Mouse (Mus musculus) cerebellum, adult 18-20 months (tissue): ENCODE measurements around the gene Fxr2.
A peak's percentile ranks its signal among the peaks of the same experiment; 100 is the strongest.
"Not testable (repeated sequence)": the region's sequence is repeated elsewhere in the genome, so short reads cannot be mapped to it uniquely, and the experiment has no call there.

Experiments
- DNase-seq, 2 experiments: peaks; one replicate each; pipeline ENCODE4 v3.0.0; 2021

Gene Fxr2

DNA sequence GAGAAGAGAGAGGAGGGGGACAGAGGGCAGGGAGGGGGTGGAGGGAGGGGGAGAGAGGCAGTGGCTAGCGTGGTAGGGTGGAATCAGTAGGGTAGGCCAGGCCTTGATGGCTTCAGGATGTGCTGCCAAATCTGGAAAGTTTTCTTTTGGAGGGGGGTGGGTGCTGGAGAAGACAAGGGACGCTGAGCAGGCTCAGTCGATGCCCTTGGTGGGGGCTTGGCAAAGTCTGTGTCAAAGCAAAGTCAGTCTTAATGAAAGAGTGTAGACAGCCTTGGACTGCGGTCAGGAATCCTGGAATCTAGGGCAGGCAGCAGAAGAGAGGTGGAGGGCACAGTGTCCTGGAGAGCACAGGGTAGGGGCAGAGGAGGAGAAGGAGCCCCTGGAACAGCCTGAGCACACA is 21.9 kb upstream of the Fxr2 start:
- DNase-seq: peak in 1 of 2 experiments; percentile 40

DNA sequence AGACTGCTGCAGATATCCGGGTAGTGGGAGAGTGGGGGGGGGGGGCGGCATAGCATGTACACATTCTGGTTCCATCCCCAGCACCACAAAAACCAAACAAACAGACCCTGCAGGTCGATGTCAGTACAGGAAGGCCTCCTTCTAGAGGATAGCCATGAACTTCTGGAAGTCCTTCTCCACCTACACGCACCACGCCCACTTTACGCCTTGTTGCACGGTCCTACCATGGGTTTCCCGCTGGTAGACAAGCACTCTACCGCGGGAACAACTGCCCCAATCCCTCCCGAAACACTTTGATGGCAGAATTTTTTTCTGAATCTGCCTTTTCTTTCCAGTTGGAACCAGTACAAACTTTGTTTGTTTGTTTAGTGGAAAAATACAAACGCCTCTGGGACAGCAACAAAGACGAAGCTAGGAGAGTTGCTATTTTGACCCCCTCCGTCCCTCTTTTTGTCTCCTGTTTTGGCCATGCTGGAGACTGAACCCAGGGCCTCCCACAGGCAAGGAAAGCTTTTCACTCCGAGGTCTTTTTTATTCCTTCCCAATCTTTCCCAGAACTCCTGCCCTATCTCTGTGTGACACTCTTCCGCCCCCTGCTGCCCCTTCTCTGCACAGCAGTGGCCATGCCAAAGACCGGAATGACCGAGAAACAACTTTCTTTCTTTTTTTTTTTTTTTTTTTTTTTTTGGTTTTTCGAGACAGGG is 19.1 kb upstream of the Fxr2 start:
- DNase-seq: peak; percentile 87

DNA sequence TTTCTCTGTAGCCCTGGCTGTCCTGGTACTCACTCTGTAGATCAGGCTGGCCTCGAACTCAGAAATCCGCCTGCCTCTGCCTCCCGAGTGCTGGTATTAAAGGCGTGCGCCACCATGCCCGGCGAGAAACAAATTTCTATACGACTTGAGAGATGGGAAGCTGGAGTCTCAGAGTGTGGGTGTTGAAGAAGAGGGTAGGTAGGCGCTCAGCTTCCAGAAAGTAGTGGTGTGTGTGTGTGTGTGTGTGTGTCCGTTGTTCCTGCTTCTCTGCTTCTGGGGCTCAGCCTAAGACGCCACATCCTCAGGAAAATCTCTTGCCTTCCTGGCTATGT is 18.6 kb upstream of the Fxr2 start:
- DNase-seq: not testable (repeated sequence)

DNA sequence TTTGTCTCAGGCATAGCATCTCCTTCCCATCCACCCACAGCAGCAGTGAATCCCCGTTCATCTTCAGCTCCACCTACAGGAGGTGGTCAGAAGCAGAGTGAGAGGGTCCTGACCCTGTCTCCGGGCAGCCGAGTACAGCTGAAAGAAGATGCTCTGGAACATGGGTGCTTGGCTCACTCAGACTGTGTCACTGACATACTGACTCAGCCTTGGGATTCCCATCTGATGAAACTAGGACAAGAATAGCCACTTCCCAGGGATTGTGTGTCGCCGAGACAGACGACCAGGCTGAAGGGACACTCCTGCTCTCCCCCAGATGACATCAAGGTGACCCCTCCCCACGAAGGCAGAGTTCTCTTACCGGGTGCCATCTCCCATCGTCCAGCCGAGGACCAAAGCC is 16.0 kb upstream of the Fxr2 start:
- no peak for DNase-seq

DNA sequence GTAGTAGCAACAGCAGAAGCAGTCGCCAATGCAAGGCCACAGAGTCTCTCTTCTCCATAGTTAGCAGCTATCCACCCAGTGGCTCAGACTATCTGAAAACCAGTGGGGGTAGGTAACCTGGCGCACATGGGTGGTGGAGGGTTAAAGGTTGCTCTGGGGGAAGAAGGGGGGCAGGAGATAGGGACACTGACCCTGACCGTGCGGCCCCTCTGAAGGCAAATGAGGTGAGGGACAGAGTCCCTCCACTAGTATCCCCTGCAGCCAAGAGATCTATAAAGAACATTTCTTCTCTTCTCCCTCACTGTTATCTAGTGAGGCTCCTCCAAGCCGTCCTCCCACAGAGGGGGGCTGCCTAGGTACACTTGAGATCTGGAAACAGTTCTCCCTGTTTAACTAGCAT is 15.0 kb upstream of the Fxr2 start, which contains the start of gene Shbg:
Shbg (minus strand) TSS at position 101 of the 400 bp plus-strand sequence.
- DNase-seq: no peak

DNA sequence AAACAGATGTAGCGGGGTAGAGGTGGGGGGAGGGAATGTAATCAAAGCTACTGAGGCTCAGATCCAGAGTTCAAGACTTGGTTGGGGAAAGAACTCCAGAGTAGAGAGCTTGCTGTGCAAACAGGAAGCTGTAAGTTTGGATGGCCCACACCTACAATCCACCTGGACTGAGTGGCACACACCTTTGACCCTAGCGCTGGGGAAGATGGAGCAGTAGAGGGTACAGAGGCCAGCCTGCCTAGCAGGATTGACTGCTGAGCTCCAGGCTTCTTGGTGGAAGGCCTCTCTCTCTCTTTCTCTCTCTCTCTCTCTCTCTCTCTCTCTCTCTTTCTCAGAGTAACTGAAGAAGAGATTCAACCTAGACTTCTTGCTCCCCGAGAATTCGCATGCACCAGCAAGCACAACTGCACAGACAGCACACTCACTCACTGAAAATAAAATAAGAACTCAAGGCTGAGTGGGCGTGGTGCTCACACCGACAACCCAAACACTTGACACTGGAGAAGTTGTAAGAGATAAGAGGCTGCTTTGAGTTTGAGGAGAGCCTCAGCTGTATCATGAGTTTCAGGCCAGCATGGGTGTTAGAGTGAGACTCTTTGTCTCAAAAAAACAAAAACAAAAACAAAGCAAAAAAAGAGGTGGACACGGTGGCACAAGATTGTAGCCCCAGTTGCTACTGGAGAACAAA is 12.3 kb upstream of the Fxr2 start:
- no peak for DNase-seq

DNA sequence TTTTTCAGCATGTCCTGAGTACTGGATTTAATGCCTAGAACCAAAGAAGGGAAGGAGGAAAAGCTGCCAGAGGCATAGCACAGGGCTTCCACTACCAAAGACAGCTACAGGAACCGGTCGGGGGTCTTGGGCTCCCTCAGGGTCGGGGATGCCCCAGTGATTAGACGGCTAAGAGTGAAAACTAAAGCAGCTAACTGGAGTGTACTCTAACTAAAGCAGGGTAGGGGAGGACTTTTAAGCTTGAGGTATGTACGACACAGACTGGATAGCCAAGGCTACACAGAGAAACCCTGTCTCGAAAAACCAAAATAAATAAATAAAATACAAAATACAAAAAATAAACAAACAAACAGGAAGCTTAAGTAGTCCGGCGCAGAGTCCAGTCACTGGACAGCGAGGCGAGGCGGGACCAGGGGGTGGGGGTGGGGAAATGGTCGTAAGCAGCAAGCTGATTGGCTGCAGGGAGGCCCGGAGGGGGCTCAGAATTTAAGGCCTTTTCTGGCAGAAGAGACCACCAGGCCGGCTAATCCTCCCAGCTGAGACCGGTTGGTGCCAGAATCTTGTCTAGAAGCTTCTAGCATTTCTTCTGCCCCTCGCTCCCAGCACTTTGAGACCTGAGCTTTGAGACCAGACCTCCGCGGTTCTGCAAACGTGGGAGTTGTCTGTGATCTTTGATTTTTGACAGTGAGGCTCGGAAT is 11.1 kb upstream of the Fxr2 start, which contains the start of gene Sat2:
Sat2 (plus strand) TSS at position 454 of the 698 bp plus-strand sequence.
- peak; percentile 53 to 68 for DNase-seq

DNA sequence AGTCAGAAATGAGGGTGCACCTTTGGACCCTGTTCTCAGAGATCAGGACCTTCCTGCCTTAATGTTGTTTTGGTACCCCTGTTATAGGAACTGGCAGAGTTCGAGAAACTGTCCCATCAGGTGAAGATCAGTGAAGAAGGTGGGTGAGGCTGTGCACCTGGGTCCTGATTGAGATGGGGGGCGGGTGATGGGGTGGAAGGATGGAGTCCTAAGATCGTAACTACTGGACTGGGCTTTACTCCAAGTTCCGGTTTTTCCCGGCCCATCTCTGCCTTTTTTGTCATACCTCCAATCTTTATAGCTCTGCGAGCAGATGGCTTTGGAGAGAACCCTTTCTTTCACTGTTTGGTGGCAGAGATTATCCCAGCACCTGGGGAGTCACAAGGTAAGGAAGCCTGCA is 10.4 kb upstream of the Fxr2 start:
- DNase-seq: peak; percentile 51 to 57

DNA sequence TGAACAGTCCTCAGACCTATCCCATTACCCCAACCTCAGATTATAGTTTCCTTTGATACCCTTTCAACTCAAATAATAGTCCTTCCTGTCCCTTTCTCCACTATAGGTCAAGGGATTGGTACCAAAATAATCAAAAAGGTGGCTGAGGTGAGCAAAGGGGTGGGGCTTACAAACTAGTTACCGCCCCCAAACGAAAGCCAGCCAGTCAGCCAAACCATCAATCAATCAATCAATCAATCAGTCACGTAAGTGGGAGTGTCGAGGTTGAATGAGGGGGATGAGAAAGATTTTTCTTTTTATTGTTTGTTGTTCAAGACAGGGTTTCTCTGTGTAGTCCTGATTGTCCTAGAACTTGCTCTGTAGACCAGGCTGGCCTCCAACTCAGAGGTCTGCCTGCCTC is 9.8 kb upstream of the Fxr2 start:
- no peak for DNase-seq

DNA sequence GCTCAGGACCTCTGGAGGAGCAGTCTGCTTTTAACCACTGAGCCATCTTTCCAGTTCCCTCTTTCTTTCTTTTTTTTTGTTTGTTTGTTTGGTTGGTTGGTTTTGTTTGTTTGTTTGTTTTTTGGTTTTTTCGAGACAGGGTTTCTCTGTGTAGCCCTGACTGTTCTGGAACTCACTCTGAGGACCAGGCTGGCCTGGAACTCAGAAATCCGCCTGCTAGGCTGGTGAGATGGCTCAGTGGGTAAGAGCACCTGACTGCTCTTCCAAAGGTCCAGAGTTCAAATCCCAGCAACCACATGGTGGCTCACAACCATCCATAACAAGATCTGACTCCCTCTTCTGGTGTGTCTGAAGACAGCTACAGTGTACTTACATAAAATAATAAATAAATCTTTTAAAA is 8.5 kb upstream of the Fxr2 start:
- DNase-seq: not testable (repeated sequence)

DNA sequence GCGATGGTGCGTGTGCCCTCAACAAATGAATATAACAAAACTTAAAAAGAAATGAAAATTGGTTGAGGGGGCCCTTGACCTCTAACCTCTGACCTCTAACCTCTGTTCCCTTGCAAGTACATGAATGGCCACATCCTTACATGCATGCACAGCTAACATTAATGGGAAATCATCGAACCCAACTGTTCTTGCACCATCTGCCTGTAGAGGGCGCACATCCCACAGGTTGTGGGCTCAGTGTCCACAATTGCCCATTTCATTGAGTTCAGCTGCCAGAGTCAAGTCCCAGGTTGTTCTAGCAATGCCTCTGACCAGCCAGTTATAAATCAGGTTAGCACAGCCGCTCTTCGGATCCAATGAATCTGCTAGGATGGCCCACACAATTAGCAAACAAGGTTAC is 4.5 kb upstream of the Fxr2 start:
- DNase-seq: peak; percentile 84 to 90

DNA sequence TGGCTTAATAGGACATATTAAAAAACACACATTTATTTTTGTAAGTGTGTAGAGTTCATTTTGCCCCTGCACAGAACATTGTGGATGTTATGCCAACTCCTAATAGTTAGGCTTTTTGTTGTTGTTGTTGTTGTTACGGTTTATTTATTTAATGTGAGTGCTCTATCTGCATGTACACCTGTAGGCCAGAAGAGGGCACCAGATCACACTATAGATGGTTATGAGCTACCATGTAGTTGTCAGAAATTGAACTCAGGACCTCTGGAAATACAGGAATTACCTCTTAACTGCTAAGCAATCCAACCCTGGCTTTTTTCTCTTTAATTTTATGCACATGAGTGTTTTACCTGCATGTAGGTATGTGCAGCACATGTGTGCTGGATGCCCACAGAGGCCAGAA is 3.0 kb upstream of the Fxr2 start:
- DNase-seq: no peak

DNA sequence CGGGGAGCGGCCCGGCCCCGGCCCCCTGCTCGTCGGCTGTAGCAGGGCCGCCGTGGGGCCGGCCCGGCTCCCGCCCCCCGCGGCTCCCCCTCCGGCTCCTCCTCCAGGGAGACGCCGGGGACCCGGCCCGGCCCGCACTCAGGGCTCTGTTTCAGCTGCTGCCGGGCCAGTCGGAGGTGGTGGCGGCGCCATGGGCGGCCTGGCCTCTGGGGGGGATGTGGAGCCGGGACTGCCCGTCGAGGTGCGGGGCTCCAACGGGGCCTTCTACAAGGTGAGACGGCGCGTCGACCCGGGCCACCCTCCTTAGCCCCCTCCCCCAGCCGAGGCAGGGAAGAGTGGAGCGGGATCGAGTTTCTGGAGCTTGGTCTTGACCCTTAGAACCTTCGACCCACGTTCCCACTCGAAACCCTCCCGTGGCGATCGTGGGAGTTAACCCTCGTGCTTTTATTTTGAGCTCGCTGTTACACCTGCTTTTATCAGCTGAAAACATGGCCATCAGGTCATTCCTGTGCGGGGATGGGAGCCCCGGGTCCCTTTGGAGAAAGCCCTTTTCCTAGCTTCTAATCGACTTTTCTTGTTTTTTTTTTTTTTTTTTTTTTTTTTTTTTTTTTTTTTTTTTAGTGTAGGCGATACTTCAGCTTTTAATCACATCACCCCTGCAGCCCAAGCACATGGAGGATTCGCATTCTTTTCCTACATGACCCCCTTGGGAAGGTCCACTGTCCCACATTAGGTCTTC is 507 bp downstream of the Fxr2 start:
- peak in 1 of 2 experiments; percentile 56 for DNase-seq

DNA sequence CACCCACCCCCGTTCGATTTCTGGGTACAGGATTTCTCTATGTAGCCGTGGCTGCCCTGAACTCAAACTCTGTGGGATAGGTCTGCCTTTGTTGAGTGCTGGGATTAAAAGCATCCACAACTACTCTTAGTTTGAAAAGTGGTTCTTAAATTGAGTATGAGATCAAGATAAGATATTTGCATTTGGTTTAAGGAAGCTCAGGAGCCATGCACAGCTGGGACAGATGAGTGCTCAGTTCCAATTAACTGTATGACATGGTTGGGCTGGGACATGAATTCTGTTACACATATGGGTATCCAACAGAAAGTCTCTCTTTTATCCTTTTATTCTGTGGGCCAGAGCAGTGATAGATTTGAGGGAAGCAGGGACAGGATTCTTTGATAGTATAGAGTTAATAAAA is 2.7 kb downstream of the Fxr2 start:
- DNase-seq: no peak

DNA sequence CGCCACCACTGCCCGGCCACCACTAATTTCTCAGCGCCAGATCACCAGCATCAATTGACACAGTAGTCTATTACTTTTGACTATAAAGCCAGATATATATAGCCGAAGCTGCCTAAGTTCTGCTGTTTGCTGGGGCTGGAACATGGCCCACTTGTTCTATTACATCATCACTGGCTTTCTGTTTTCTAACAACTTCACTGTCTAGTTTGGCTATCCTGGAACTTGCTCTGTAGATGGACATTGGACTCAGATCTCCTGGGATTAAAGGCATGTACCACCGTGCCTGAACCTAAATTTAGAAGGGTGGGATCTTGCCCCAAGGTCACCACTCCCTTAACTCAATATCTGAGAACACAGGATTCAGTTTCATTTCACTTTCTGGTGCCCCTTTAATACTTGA is 13.1 kb downstream of the Fxr2 start:
- DNase-seq: no peak

DNA sequence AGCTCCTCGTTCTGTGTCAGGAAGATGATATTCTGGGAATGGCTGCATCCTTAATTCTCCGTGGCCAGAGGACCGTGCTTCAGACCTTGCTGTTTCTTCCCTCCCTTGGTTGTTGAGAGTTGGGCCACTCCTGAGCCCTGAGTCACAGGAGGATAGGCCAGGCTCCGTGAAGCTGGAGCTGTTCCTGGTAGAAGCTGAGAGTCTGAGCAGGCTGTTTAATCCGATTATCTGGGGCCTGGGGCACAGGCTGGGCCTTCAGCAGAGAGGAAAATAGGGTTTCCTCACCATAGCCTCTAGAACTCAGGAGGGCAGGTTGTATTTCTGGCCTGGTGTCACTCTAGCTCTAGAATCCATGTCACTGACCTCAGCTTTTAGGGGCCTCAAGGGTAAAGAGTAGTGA is 20.6 kb downstream of the Fxr2 start:
- DNase-seq: no peak

DNA sequence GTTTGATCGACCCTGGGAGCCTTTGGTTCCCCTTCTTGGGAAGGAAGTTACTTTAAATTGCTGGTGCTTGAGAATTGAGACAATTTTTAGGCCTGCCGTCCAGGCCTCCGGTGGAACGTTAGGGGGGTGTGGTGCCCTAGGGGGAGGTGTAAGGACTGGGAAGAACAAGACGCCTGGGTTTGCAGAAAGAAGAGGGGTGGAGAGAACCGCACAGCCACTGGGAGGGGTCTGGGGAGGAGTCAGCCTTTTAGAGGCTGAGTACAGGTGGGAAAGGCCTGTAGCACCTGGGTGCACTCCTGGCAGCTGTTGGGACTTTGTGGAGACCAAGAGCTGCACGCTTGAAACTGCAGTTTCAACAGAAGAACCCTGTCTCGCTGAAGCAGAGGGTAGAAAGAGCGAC is 22.0 kb downstream of the Fxr2 start:
- no peak for DNase-seq

DNA sequence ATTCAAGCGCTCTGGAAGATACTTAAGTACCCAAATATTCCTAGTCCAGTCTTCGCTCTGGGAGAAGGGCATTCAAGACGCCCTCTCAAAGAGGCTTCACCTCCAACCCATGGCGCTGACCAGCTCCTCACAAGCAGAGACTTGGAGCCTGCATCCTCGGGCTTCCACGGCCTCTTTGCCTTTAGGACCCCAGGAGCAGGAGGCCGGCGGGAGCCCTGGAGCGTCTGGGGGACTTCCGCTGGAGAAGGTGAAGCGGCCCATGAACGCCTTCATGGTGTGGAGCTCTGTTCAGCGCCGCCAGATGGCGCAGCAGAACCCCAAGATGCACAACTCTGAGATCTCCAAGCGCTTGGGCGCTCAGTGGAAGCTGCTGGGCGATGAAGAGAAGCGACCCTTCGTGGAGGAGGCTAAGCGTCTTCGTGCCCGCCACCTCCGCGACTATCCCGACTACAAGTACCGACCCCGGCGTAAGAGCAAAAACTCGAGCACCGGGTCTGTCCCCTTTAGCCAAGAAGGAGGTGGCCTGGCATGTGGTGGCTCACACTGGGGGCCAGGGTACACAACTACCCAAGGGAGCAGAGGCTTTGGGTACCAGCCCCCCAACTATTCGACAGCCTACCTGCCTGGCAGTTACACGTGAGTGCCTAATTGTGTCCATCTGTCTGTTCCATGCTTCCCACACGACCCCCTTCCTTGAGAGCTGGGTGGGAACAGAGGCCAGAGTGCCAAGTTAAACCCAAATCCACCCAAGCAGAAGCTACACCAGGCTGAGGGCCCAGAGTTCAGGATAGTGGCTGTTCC is 22.7 kb downstream of the Fxr2 start, which contains the start of gene Sox15:
Sox15 (plus strand) TSS at position 51 of the 801 bp plus-strand sequence.
- peak; percentile 74 to 83 for DNase-seq

DNA sequence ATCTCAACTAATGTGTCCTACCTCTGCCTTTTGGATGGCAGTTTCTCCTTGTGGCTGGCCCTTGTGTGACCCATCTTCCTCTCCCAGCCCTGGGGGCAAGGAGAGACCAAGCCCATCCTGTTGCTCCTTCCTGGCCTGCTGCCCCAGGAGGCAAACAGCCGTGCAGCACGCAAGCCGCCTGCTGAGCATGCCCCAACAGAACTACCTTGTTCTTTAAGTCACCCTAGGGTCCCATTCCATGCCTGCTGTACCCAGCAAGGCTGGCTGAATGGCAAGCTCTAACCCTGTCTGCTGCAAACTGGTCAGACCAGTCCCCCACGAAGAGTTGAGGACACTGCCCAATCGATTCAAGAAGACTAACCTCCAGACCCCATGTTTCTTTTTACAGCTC is 23.3 kb downstream of the Fxr2 start:
- DNase-seq: no peak

DNA sequence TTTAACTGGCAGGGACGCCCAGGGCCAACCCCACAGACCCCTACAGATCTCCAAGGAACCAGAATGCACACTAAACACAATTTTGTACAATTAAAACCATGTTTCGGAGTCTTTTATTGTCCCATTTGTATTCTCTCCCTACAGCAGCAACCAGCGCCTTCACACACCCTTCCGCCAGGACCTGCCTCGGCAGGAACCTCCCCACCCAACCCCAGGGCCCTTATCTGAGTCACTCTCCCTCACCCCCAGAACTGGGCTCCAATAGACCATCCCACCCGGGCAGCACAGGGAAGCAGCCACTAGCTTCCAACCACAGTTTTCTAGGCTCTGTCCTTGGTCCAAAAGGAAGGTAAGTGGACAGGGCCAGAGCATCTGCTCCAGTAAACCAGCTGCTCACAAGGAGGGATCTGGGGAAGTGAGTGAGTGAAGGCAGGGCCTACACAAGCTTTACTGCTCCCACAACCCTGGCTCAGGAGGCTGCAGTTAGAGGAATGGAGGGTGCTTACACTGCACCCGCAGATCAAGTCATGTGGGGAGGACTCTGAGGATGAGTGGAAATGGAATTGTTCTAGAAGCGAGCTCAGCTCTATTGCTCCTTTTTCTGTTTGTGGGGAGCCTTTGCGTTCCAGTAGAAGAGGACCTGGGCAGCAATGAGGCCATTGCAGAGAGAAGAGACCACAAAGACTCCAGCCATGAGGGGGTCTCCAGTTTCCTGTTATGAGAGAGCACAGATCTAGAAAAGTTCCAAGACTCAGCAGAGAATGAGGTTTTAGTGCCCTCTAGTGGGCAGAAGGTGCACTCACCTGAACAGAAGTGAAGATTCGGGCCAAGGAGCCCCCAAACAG is 24.0 kb downstream of the Fxr2 start:
- peak; percentile 49 to 61 for DNase-seq

DNA sequence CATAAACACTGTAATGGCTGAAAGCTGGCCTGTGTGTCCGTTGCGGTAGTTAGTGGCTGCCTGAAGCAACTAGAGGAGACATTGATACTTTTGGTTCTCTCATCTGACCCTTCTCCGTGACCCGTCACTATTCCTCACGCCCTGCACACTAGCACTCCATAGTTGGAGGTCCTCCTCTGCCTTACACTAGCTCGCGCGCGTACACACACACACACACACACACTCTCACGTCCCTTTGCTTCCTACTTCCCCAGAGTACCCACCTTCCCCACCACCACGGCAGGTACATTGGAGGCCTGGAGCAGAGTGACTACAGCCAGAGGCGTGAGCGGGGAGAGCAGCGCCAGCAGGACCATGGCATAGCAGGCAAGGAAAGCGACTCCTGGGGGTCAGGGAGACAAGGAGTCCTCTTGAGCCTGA is 24.7 kb downstream of the Fxr2 start:
- DNase-seq: no peak
